Comparison of ENCODE assay signal across 8 mouse cellular contexts in the genomic region with DNA sequence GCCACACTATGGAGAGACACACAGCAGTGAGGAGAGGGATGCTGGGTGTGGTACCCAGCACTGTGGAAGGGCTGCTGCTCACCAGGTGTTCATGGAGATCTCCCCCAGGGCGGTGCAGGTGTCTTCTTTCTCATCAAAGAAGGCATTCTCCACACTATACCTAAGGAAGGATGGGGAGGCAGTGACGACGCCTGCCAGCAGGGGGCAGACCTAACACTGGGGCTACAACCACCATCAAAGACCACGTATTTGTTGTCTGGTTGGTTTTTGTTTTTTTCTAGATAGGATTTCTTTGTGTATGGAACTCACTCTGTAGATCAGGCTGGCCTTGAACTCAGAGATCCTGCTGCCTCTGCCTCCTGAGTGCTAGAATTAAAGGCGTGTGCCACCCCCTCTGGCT. TPM values are rescaled to one million over a fixed set of nuclear protein-coding genes. Genes with fewer than 3 reads are reported as not detected.
DNase-seq lines count a peak whose midpoint lies in the region; ATAC-seq and TF ChIP-seq lines count a peak whose summit lies in the region.

No protein-coding gene starts in this region.

- no peak overlapping the region for H3K9ac ChIP-seq in forebrain, embryonic 11.5 days (ENCODE audit: low read length)
- no peak overlapping the region for H3K9ac ChIP-seq in forebrain, embryonic 16.5 days (replicated peaks; ENCODE audit: low read depth, low read length)
- no peak overlapping the region for H3K9ac ChIP-seq in kidney, postnatal 0 days (ENCODE audit: low read depth, low read length)

- peaks cover 22% of the 10 kb centered on the region; the same call in 1 of the 2 replicates for H3K36me3 ChIP-seq in forebrain, embryonic 11.5 days (ENCODE audit: control insufficient read depth, insufficient read depth, low read length)
- H3K36me3 ChIP-seq in forebrain, embryonic 16.5 days (ENCODE audit: control insufficient read depth, insufficient read depth): peaks cover 48% of the 10 kb centered on the region
- peaks cover 86% of the 10 kb centered on the region for H3K36me3 ChIP-seq in kidney, postnatal 0 days (ENCODE audit: insufficient read depth, low read length)

- peak; percentile 69 for DNase-seq in forebrain, embryonic 11.5 days (ENCODE audit: low spot score)
- DNase-seq in ovary, postnatal 36 days (ENCODE audit: low spot score): peak; percentile 32
- DNase-seq in ovary, postnatal 14 days (ENCODE audit: low spot score): no peak
- peak; percentile 43 for DNase-seq in c-Kit-positive CD71-negative TER-119-negative erythroid progenitor cells, embryonic 14.5 days (ENCODE audit: low read depth)
- DNase-seq in kidney, postnatal 0 days (ENCODE audit: low spot score): peak; percentile 27
- DNase-seq in naive thymus-derived CD4-positive, alpha-beta T cell, adult 2 months (ENCODE audit: low read depth): peak; percentile 88
- no peak for DNase-seq in adipocyte (ENCODE audit: low spot score)

- H3K27me3 ChIP-seq in forebrain, embryonic 11.5 days (ENCODE audit: control insufficient read depth, insufficient read depth, low read length): no peaks in the 10 kb centered on the region
- no peaks in the 10 kb centered on the region for H3K27me3 ChIP-seq in forebrain, embryonic 16.5 days (replicated peaks; ENCODE audit: control insufficient read depth, insufficient read depth, low read length)
- no peaks in the 10 kb centered on the region for H3K27me3 ChIP-seq in kidney, postnatal 0 days (ENCODE audit: insufficient read depth, low read length)

- no peak overlapping the region for H3K4me3 ChIP-seq in forebrain, embryonic 11.5 days (ENCODE audit: low read depth, low read length)
- no peak overlapping the region for H3K4me3 ChIP-seq in forebrain, embryonic 16.5 days (replicated peaks; ENCODE audit: low read length)
- no peak overlapping the region for H3K4me3 ChIP-seq in kidney, postnatal 0 days (replicated peaks; ENCODE audit: low read depth, low read length)

- no peak overlapping the region for H3K27ac ChIP-seq in forebrain, embryonic 11.5 days (ENCODE audit: low read depth, low read length)
- H3K27ac ChIP-seq in forebrain, embryonic 16.5 days (ENCODE audit: low read length): no peak overlapping the region
- no peak overlapping the region for H3K27ac ChIP-seq in kidney, postnatal 0 days

- peak; percentile 76 for TF ChIP-seq CTCF in kidney, postnatal 0 days (IDR thresholded peaks at IDR 0.05; ENCODE audit: low read depth)

- no peak for ATAC-seq in forebrain, embryonic 11.5 days (replicated peaks; ENCODE audit: low FRiP score)
- ATAC-seq in forebrain, embryonic 16.5 days: no peak
- no peak for ATAC-seq in kidney, postnatal 0 days (replicated peaks; ENCODE audit: low FRiP score, low read depth)

- H3K4me2 ChIP-seq in forebrain, embryonic 11.5 days (ENCODE audit: low read depth, low read length, severe bottlenecking): no peak overlapping the region
- no peak overlapping the region for H3K4me2 ChIP-seq in forebrain, embryonic 16.5 days (ENCODE audit: low read length)
- no peak overlapping the region for H3K4me2 ChIP-seq in kidney, postnatal 0 days (ENCODE audit: low read length)

- WGBS in forebrain, embryonic 11.5 days: 61% methylated on average over 5 of the region's 5 CpGs
- 46% methylated on average over 5 of the region's 5 CpGs for WGBS in forebrain, embryonic 16.5 days
- 51% methylated on average over 5 of the region's 5 CpGs for WGBS in kidney, postnatal 0 days

- no peaks in the 10 kb centered on the region for H3K9me3 ChIP-seq in forebrain, embryonic 11.5 days (ENCODE audit: control insufficient read depth, low read length)
- H3K9me3 ChIP-seq in forebrain, embryonic 16.5 days (ENCODE audit: control insufficient read depth, low read length): no peaks in the 10 kb centered on the region
- H3K9me3 ChIP-seq in kidney, postnatal 0 days (replicated peaks; ENCODE audit: low read length): no peaks in the 10 kb centered on the region

- no peaks in the 10 kb centered on the region for H3K4me1 ChIP-seq in forebrain, embryonic 11.5 days (replicated peaks; ENCODE audit: control insufficient read depth, insufficient read depth, low read length)
- H3K4me1 ChIP-seq in forebrain, embryonic 16.5 days (replicated peaks; ENCODE audit: control insufficient read depth, insufficient read depth, low read length): peaks cover 5% of the 10 kb centered on the region
- no peaks in the 10 kb centered on the region for H3K4me1 ChIP-seq in kidney, postnatal 0 days (replicated peaks; ENCODE audit: insufficient read depth, low read length)

RNA-seq across cellular contexts. Expression of a gene that starts 6.4 kb away (rescaled TPM):
- polyA plus RNA-seq in forebrain, embryonic 11.5 days (2014; fragmentation: Nextera tagmentation; extraction: Ambion mirVana): 77.2 and 104 TPM in 2 replicates
- polyA plus RNA-seq in forebrain, embryonic 16.5 days (2015; fragmentation: Nextera tagmentation; extraction: Ambion mirVana): 92.5 and 110 TPM in 2 replicates
- polyA plus RNA-seq in kidney, postnatal 0 days (2015; fragmentation: Nextera tagmentation; extraction: Ambion mirVana): 58.5 and 68.7 TPM in 2 replicates

RNA-seq across cellular contexts. Expression of a gene that starts 8.4 kb away (rescaled TPM):
- polyA plus RNA-seq in forebrain, embryonic 11.5 days (2014; fragmentation: Nextera tagmentation; extraction: Ambion mirVana): 3.4 and 4.0 TPM in 2 replicates
- polyA plus RNA-seq in forebrain, embryonic 16.5 days (2015; fragmentation: Nextera tagmentation; extraction: Ambion mirVana): 0.67 and 3.8 TPM in 2 replicates
- polyA plus RNA-seq in kidney, postnatal 0 days (2015; fragmentation: Nextera tagmentation; extraction: Ambion mirVana): 1.8 and 3.0 TPM in 2 replicates

RNA-seq across cellular contexts. Expression of a gene that starts 11.5 kb away (rescaled TPM):
- polyA plus RNA-seq in forebrain, embryonic 11.5 days (2014; fragmentation: Nextera tagmentation; extraction: Ambion mirVana): 4.8 and 5.5 TPM in 2 replicates
- 9.4 and 11.3 TPM in 2 replicates for polyA plus RNA-seq in forebrain, embryonic 16.5 days (2015; fragmentation: Nextera tagmentation; extraction: Ambion mirVana)
- 12.7 and 14.9 TPM in 2 replicates for polyA plus RNA-seq in kidney, postnatal 0 days (2015; fragmentation: Nextera tagmentation; extraction: Ambion mirVana)

RNA-seq across cellular contexts. Expression of a gene that starts 14.3 kb away (rescaled TPM):
- polyA plus RNA-seq in forebrain, embryonic 11.5 days (2014; fragmentation: Nextera tagmentation; extraction: Ambion mirVana): 77.1 and 78.4 TPM in 2 replicates
- 62.1 and 66.2 TPM in 2 replicates for polyA plus RNA-seq in forebrain, embryonic 16.5 days (2015; fragmentation: Nextera tagmentation; extraction: Ambion mirVana)
- polyA plus RNA-seq in kidney, postnatal 0 days (2015; fragmentation: Nextera tagmentation; extraction: Ambion mirVana): 108 and 118 TPM in 2 replicates

RNA-seq across cellular contexts. Expression of a gene that starts 20.7 kb away (rescaled TPM):
- 0.76 and 0.99 TPM in 2 replicates for polyA plus RNA-seq in forebrain, embryonic 11.5 days (2014; fragmentation: Nextera tagmentation; extraction: Ambion mirVana)
- 0.29 and 0.51 TPM in 2 replicates for polyA plus RNA-seq in forebrain, embryonic 16.5 days (2015; fragmentation: Nextera tagmentation; extraction: Ambion mirVana)
- polyA plus RNA-seq in kidney, postnatal 0 days (2015; fragmentation: Nextera tagmentation; extraction: Ambion mirVana): 0.47 and 1.1 TPM in 2 replicates

Comparison
In these comparisons a context has a peak if more than half of its experiments do, and no peak if none do; other contexts are left out.
1. DNase-seq: peak in forebrain, embryonic 11.5 days (single experiment), ovary, postnatal 36 days (single experiment), c-Kit-positive CD71-negative TER-119-negative erythroid progenitor cells, embryonic 14.5 days (single experiment), kidney, postnatal 0 days (single experiment) and naive thymus-derived CD4-positive, alpha-beta T cell, adult 2 months (single experiment); none in ovary, postnatal 14 days (single experiment) and adipocyte (single experiment).